Mouse (Mus musculus) stomach, embryonic 15.5 days (tissue): ENCODE measurements around the gene Abcg1. TPM values are rescaled to one million over a fixed set of nuclear protein-coding genes. Genes with fewer than 3 reads are reported as not detected.

Source experiments
- ATAC-seq: fragments of 200-750 bp; cut with Nextera tagmentation; 2 replicates; pipeline ENCODE4 v1.8.0; 2017; ENCODE audit warnings: low read depth, moderate number of reproducible peaks, moderate TSS enrichment; ENCODE audit not compliant: insufficient read depth, low FRiP score
- H3K27ac ChIP-seq: fragments of 300-500 bp; sonication (generic); 2 replicates; pipeline ENCODE4 v1.5.1; 2015; ENCODE audit warnings: mild to moderate bottlenecking, inconsistent platforms
- H3K27me3 ChIP-seq: fragments of 300-500 bp; sonication (generic); replicated peaks from 2 replicates; pipeline ENCODE4 v1.6.1; 2015; ENCODE audit warnings: inconsistent platforms
- H3K36me3 ChIP-seq: fragments of 300-500 bp; sonication (generic); 2 replicates; pipeline ENCODE4 v1.6.1; 2015; ENCODE audit warnings: inconsistent platforms
- H3K4me1 ChIP-seq: fragments of 300-500 bp; sonication (generic); 2 replicates; pipeline ENCODE4 v1.6.1; 2015; ENCODE audit warnings: inconsistent platforms
- H3K4me2 ChIP-seq: fragments of 300-500 bp; sonication (generic); 2 replicates; pipeline ENCODE4 v1.6.1; 2015; ENCODE audit warnings: mild to moderate bottlenecking, inconsistent platforms
- H3K4me3 ChIP-seq: fragments of 300-500 bp; sonication (generic); replicated peaks from 2 replicates; pipeline ENCODE4 v1.5.1; 2015; ENCODE audit warnings: inconsistent platforms
- H3K9ac ChIP-seq: fragments of 300-500 bp; sonication (generic); 2 replicates; pipeline ENCODE4 v1.6.1; 2015; ENCODE audit warnings: inconsistent platforms
- H3K9me3 ChIP-seq: fragments of 300-500 bp; sonication (generic); 2 replicates; pipeline ENCODE4 v1.6.1; 2016; ENCODE audit warnings: inconsistent platforms
- WGBS: fragments of 180-500 bp; shearing (Covaris S2); methylation state at CpG from one replicate; pipeline ENCODE4 v1.1.7; 2015; 5-methylcytosine and 5-hydroxymethylcytosine counted together
- polyA plus RNA-seq: library from polyadenylated mRNA; unstranded; fragments of >200 nt; fragmentation: Nextera tagmentation; extraction: Ambion mirVana; gene quantifications from 2 replicates; pipeline ENCODE4 v1.2.1, GENCODE M21; 2015

Gene Abcg1
- polyA plus RNA-seq, 1 experiment from 2014 or later = 8.4 TPM

DNA sequence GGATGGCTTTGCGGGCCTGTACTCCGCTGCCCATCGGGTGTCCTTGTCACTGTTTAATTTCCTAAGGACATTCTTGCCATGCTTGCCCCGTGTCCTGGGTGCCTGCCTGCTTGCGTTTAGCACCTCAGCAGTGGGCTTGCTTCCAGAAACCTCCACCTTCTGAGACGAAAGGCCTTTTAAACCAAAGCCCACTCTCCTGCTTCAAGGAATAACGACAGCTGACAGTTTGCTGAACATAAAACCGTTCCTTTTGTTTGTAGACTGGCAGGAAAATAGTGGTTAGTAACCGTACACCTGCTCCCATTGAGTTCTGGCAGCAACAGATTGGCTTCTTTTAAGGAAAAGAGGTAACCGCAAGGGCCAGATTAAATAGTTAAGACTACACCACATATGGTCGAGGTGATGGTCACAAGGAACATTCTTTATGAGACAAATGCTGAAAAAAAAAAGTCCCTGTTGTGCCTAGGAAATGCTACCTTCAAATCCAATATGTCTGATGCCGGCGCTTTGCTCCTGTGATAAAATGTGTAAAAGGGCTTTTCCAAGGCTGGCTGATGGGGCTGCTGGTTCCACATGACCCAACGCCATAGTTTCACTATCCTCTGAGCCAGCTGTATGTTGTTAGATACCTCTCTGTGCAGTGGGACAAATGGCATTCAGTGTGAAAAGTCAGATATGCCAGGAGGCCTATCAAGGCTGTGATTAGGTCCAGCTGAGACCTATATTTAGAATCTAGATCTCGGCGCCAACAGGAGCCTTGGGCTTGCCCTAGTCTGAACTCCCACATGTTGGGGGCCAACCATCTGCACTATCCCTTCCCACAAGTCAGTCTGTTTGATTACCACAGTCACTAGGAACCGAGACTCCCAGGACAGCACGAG, 14.2 kb downstream of the Abcg1 start:
- no peak overlapping the region for H3K4me2 ChIP-seq
- no peaks in the 10 kb centered on the region for H3K9me3 ChIP-seq
- 57% methylated on average over 18 of the region's 18 CpGs for WGBS
- peaks cover 24% of the 10 kb centered on the region for H3K4me1 ChIP-seq
- no peak overlapping the region for H3K27ac ChIP-seq
- H3K36me3 ChIP-seq = no peaks in the 10 kb centered on the region
- no peak overlapping the region for H3K4me3 ChIP-seq
- no peak for ATAC-seq
- no peak overlapping the region for H3K9ac ChIP-seq
- no peaks in the 10 kb centered on the region for H3K27me3 ChIP-seq

DNA sequence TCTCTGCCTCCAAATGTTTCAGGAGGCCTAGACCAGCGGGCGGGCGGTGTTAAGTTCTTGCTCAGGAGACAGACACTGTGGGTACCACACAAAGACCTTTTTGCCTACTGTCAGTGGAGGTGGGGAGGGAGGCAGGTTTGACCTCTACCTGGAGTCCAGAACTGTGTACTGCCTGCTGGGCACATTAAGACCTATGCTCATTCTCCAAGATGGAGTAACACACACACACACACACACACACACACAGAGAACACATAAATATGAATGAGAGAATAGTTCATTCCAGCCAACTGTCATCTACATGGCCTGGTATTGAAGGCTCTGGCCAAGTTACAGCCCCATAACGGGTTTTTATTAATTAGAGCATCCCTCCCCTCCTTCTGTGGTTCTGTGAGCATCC, 15.4 kb downstream of the Abcg1 start:
- no peaks in the 10 kb centered on the region for H3K36me3 ChIP-seq
- peak; percentile 5; the same call in 1 of the 2 replicates for ATAC-seq

DNA sequence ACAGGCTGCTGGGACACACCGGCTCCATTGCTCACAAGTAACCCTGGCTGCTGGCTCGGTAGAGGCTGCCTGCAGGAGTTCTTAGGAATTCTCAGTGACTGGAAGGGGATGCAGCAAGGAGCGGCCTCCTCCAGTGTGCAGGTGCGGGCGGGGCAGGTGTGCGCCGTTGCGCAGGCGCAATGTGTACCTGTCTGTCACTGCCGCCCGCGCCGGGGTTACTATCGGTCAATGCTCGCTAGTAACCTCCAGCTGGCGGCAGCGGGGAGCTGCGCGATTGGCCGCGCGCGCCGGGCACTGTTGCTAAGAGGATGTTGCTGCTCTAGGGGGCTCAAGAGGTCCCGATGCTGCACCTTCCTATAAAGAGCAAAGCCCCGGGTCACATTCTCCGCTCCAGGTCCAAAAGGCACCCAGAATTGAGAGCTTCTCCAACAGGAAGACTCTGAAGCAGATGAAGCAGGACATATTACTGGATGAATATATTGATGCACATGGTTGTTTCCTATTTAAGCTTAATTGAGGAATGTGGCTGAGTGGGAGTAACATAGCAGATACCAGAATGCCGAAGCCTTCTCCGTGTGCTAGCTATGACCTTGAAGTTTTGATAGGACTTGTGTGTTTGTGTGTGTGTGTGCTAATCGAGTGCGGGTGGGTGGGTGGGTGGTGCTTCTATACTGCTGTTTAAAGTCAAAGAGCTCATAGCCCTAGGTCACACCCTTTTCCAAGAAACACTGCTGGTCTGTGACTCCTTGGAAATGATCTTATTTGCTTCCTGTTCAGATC, 16.0 kb downstream of the Abcg1 start:
- peak overlapping the region; percentile 50 for H3K4me2 ChIP-seq
- H3K36me3 ChIP-seq = no peaks in the 10 kb centered on the region
- H3K4me3 ChIP-seq = peak overlapping the region; percentile 20
- no peaks in the 10 kb centered on the region for H3K9me3 ChIP-seq
- H3K9ac ChIP-seq = no peak overlapping the region
- peak overlapping the region; percentile 64 for H3K27ac ChIP-seq
- ATAC-seq = peak; percentile 80
- no peaks in the 10 kb centered on the region for H3K27me3 ChIP-seq
- peaks cover 24% of the 10 kb centered on the region for H3K4me1 ChIP-seq
- WGBS = 2% methylated on average over 31 of the region's 31 CpGs

More for the DNA sequence above, 15.4 kb downstream of the Abcg1 start:
- peak overlapping the region; percentile 64; the same call in 1 of the 2 replicates for H3K27ac ChIP-seq
- H3K4me2 ChIP-seq = peak overlapping the region; percentile 50
- peaks cover 24% of the 10 kb centered on the region for H3K4me1 ChIP-seq
- no peaks in the 10 kb centered on the region for H3K9me3 ChIP-seq
- H3K9ac ChIP-seq = no peak overlapping the region
- H3K4me3 ChIP-seq = peak overlapping the region; percentile 20; the same call in 1 of the 2 replicates
- 71% methylated on average over 4 of the region's 4 CpGs for WGBS
- no peaks in the 10 kb centered on the region for H3K27me3 ChIP-seq

DNA sequence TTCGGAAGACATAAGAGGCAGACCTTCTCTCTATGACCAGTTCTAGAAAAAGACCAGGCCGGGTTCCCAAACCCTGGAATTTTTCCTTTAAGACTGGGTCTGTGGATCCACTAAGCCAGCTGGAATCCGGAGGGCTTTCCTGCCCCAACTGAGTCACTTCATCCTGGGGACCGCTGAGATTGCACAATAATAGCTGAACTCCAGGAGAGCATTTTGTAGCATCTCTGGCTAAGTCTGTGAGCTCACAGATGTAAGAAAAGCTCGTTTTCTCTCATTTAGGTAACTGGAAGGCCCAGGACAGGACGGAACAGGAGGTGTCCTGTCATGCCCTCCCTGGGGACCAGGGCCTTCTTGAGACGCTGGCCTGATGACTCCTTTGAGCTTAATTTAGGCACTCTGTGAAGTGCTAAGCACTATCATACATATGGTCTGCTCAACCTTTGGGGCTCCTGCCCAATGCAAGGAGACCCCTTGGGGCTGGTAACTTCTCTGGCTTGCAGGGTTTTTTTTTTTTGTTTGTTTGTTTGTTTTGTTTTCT, 16.6 kb downstream of the Abcg1 start:
- Histone ChIP-seq H3K9ac (0 out of 2 replicates have a peak overlapping the region, but pooled peaks have one; percentile 2), H3K27ac (peak overlapping the region; percentile 64), H3K27me3 (no peaks in the 10 kb centered on the region), H3K9me3 (no peaks in the 10 kb centered on the region), H3K4me1 (peaks cover 24% of the 10 kb centered on the region), H3K36me3 (no peaks in the 10 kb centered on the region), H3K4me2 (peak overlapping the region; percentile 50; the same call in 1 of the 2 replicates), H3K4me3 (no peak overlapping the region)
- ATAC-seq = no peak
- 32% methylated on average over 7 of the region's 7 CpGs for WGBS

DNA sequence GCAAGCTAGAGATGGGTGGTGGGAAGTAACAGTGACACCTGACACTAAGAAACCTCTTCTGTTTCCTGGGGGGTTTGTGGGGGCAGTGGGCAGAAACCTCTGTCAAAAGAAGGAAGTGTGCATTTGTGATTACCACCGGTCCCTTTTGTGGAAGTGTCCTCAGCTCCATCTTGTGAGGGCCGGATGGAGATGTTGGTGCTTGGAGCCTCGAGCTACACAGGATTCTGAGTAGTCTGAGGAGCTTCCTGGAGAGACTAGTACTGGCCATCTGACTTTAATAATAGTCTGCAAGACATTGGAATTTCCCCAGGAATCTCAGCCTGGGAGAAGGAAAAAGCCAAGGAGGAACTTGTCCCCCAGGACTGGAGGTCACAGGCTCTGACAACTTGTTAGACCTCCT, 17.2 kb downstream of the Abcg1 start:
- Histone ChIP-seq H3K9ac (no peak overlapping the region), H3K27me3 (no peaks in the 10 kb centered on the region), H3K9me3 (no peaks in the 10 kb centered on the region), H3K4me2 (no peak overlapping the region), H3K27ac (peak overlapping the region; percentile 64; the same call in 1 of the 2 replicates), H3K4me1 (peaks cover 24% of the 10 kb centered on the region), H3K36me3 (no peaks in the 10 kb centered on the region), H3K4me3 (no peak overlapping the region)
- no peak for ATAC-seq
- WGBS = 57% methylated on average over 3 of the region's 3 CpGs

DNA sequence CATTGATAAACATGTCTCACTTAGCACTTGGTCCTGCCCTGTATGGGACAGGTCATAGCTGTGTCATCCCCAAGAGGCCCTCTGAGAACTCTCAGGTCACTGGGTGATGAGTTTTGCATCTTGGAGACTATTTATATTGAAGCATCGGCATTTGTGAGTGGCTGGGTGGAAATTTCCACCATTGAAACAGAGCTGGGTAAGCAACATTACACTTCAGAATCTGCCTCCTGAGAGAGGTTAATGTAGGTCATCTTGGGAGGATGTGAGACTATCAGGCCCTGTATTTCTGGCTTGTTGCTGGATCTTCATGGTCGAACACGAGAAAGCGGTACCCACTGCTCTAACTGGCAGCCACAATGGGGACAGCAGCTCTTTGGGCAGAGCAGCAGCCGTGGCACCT, 18.0 kb downstream of the Abcg1 start:
- Histone ChIP-seq H3K4me1 (peaks cover 24% of the 10 kb centered on the region), H3K36me3 (no peaks in the 10 kb centered on the region), H3K9ac (no peak overlapping the region), H3K4me3 (no peak overlapping the region), H3K27me3 (no peaks in the 10 kb centered on the region), H3K4me2 (no peak overlapping the region), H3K27ac (0 out of 2 replicates have a peak overlapping the region, but pooled peaks have one; percentile 28), H3K9me3 (no peaks in the 10 kb centered on the region)
- ATAC-seq = no peak
- WGBS = 81% methylated on average over 5 of the region's 5 CpGs

DNA sequence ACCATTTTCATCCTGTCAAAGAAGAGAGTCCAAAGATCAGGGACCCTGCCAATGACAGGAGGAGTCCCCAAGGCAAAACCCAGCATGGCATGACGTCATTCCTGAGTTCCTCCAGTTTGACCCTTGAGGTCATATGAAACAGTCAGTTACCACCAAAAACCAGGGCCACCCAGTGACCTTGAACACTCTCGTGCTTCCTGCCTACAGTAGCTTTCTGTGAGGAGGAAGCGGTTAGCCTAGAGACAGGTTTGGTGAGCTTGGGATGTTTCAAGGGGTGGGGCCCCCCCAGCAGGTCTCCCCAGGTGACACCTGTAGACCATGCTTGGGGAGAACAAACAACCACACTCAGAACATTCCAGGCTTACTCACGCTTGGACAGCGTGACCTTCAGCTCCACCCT, 20.1 kb downstream of the Abcg1 start:
- 60% methylated on average over 5 of the region's 5 CpGs for WGBS
- peaks cover 23% of the 10 kb centered on the region for H3K4me1 ChIP-seq
- H3K27me3 ChIP-seq = no peaks in the 10 kb centered on the region
- no peak overlapping the region for H3K9ac ChIP-seq
- H3K4me2 ChIP-seq = no peak overlapping the region
- no peaks in the 10 kb centered on the region for H3K9me3 ChIP-seq
- H3K27ac ChIP-seq = 0 out of 2 replicates have a peak overlapping the region, but pooled peaks have one; percentile 11
- no peaks in the 10 kb centered on the region for H3K36me3 ChIP-seq
- ATAC-seq = 0 out of 2 replicates have a peak, but pooled peaks have one; percentile 28
- no peak overlapping the region for H3K4me3 ChIP-seq

DNA sequence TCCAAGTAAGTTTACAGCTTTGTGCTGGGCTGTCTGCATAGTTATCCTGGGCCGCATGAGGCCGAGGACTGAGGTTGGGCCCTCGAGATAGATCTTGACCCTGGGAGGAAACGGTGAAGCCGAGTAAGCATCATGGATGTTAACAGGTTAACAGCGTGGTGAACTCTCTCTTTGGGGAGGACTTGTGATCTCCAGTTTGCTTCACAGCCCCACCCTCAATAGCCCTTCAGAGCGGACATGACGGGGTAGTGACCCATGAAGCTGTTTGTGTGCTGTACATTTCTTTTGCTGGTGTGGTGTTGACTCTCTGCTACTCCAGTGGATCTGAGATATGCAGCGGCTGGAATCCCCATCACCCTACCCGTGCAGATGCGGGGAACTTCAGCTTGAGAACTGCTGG, 21.1 kb downstream of the Abcg1 start:
- H3K4me3 ChIP-seq = no peak overlapping the region
- peaks cover 12% of the 10 kb centered on the region for H3K4me1 ChIP-seq
- H3K36me3 ChIP-seq = no peaks in the 10 kb centered on the region
- peak overlapping the region; percentile 11; the same call in 1 of the 2 replicates for H3K27ac ChIP-seq
- 72% methylated on average over 11 of the region's 11 CpGs for WGBS
- no peak for ATAC-seq
- no peak overlapping the region for H3K9ac ChIP-seq
- H3K27me3 ChIP-seq = no peaks in the 10 kb centered on the region
- H3K9me3 ChIP-seq = no peaks in the 10 kb centered on the region
- H3K4me2 ChIP-seq = no peak overlapping the region

DNA sequence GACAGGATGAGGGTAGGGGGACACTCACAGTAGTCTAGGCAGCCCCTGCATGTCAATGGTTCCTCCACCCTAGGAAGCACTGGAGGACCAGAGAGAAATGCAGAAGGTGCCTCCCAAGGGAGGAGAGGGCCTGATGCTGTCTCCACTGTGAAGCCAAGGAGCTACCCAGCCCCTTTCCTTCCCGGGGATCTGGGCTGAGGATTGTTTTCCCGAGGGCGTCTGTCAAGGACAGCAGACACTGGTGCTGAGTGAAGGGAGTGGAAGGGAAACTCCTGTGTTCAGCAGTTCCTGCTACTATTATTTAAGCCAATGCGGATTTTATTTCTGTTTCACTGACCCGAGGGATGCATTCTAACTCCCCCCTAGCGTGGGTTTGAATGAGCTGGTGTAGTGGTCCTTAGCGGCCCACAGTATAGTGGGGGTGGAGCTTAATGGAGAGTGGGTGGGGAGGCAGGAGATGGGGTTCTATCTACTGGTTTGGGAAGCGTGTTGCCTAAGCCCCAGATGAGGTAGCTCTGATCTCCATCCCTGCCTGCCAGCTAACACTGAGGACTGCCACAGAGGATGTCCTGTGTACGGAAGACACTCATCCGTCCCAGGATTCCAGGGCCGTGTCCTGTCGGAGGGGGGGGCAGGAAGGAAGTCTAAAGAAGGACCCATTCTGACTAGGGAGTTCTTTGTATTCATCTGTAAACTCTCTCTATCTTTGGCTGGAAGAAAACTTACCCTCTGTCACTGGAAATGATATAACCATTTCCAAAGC, 21.8 kb downstream of the Abcg1 start:
- no peaks in the 10 kb centered on the region for H3K36me3 ChIP-seq
- H3K4me3 ChIP-seq = no peak overlapping the region
- H3K9ac ChIP-seq = no peak overlapping the region
- peaks cover 6% of the 10 kb centered on the region for H3K4me1 ChIP-seq
- no peak overlapping the region for H3K4me2 ChIP-seq
- H3K27ac ChIP-seq = peak overlapping the region; percentile 11; the same call in 1 of the 2 replicates
- ATAC-seq = no peak
- WGBS = 60% methylated on average over 12 of the region's 12 CpGs
- H3K9me3 ChIP-seq = no peaks in the 10 kb centered on the region
- no peaks in the 10 kb centered on the region for H3K27me3 ChIP-seq

DNA sequence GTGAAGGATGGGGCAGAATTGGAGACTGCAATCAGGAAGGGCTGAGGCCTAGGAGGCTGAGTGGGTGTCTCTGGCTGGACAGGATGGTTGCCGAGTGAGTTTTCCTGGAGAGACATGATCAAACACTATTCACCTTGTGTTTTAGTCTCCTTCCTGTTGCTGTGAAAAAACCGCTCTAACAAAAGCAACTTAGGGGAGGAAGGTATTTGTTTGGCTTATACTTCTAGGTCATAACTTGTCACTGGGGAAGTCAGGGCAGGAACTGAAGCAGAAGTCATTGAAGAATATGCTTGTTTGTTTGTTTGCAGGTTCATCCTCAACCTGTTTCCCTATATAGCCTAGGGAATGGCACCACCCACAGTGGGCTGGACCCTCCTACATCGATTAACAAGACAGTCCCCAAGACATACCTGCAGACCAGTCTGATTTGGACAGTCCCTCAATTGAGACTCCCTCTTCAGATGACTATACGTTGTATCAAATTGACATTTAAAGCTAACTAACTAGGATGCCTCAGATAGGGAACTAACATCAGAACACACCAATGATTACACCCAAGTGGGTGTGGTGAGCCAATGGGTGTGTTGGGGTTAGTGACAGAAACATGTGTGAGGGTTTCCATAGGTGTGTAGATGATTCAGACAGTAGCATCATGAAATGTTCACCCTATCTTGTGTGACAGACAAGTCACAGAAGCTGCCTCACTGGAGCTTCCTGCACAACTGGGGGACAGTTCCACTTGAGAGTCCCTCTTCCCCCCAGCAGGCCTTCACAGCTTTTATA, 25.0 kb downstream of the Abcg1 start:
- H3K27ac ChIP-seq = no peak overlapping the region
- H3K4me1 ChIP-seq = no peaks in the 10 kb centered on the region
- no peak overlapping the region for H3K9ac ChIP-seq
- no peaks in the 10 kb centered on the region for H3K36me3 ChIP-seq
- 77% methylated on average over 4 of the region's 4 CpGs for WGBS
- no peaks in the 10 kb centered on the region for H3K9me3 ChIP-seq
- ATAC-seq = no peak
- no peak overlapping the region for H3K4me2 ChIP-seq
- H3K27me3 ChIP-seq = no peaks in the 10 kb centered on the region
- H3K4me3 ChIP-seq = no peak overlapping the region
